Mouse (Mus musculus) right cerebral cortex, postnatal 10 days (tissue): Measurements from ENCODE around the gene Fgfr2.

Experiments used
- DNase-seq, 2 experiments: peaks; one replicate each; pipeline ENCODE4 v3.0.0; 2021; ENCODE audit warnings: low spot score in 2 of 2

The Fgfr2 gene

DNA sequence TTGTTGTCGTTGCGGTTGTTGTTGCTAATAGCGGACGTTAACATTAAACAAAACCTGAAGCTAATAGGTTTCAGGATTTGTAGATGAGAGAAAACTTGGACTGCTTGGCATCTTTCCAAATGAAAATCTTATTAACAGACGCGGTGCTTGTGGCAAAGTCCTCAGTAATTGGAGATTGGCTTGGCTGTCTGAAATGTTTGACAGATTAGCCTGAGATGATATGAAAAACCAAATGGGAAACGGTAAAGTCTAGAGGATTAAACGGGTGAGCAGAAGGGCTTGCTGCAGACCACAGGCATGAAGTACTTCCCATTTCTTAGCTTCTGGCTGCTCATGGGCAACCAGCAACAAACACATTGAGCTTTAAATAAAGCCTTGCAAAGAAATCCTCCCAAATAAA lies 1493.6 kb downstream of the Fgfr2 start:
- no peak for DNase-seq

DNA sequence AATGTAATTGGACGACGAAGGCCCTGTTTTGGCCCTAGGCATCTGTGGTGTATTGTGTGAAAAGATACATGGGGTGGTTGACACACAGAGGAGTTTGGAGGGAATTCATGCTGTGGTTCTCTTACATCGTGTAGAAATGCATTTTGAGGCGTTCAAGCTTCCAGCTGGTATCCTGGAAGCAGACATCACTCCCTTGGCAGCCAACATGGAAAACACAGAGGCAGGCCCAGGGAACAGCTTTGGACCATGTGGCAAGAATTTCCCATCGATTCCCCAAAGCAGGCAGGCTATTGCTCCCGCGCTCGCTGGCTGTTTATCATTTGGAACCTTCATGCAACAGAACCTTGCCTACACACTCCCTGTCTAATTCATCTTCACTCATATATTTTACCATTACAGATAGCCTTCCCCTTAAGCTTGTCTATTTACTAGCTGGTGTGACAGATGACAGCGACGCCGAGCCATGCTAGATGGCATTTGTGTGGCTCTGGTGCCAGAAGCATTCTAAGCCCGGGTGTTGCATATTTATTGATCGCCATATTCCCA lies 1494.2 kb downstream of the Fgfr2 start:
- DNase-seq = peak; percentile 73 to 81

DNA sequence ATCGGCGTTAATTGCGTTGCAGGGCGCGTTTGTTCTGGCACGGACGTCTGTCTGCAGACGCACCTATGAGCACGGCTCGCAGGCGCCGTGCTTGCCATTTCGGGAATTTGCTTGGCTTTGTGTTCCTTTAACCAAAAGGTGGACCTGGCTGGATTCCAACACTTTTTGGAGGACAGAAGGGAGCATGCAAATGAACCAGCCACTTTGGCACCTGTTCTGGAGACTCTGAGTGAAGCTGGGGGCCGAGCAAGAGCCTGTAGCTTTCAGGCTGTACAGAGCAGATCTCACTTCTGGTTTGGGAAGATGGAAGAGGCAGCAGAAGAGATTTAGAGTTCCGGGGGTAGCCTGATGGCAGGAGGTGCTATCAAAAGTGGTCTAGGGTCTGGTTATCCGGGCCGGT lies 1494.8 kb downstream of the Fgfr2 start:
- peak in 1 of 2 experiments; percentile 31 for DNase-seq

- DNase-seq = no peak
Measured at GRCm38 (mm10) chr7:131609677-131610076, 1513.5 kb downstream of the Fgfr2 start.

GRCm38 (mm10) chr7:131608049-131608448 lies 1515.1 kb downstream of the Fgfr2 start:
- no peak for DNase-seq

- DNase-seq = no peak
Measured at GRCm38 (mm10) chr7:131605481-131605880, 1517.7 kb downstream of the Fgfr2 start.

GRCm38 (mm10) chr7:131604946-131605345 lies 1518.2 kb downstream of the Fgfr2 start:
- no peak for DNase-seq

- DNase-seq = no peak
Measured at GRCm38 (mm10) chr7:131603186-131603585, 1520.0 kb downstream of the Fgfr2 start.

GRCm38 (mm10) chr7:131602106-131602505 lies 1521.0 kb downstream of the Fgfr2 start:
- no peak for DNase-seq

DNA sequence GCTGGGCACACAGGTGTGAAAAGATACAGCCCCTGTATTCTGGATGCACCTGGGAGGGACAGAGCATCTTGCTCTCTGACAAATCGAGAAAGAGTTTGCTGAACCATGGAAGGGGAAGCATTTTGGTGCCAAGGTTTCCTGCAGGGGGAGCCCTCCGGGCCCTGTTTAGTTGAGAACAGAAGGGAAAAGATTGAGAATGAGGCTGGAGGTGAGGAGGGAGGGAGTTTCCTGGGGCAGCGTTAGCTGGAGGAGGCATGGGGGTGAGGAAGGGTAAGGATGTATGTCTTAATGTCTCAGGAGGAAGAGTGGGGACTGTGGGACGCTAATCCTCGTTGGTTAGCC lies 1524.7 kb downstream of the Fgfr2 start:
- peak; percentile 28 to 37 for DNase-seq

DNA sequence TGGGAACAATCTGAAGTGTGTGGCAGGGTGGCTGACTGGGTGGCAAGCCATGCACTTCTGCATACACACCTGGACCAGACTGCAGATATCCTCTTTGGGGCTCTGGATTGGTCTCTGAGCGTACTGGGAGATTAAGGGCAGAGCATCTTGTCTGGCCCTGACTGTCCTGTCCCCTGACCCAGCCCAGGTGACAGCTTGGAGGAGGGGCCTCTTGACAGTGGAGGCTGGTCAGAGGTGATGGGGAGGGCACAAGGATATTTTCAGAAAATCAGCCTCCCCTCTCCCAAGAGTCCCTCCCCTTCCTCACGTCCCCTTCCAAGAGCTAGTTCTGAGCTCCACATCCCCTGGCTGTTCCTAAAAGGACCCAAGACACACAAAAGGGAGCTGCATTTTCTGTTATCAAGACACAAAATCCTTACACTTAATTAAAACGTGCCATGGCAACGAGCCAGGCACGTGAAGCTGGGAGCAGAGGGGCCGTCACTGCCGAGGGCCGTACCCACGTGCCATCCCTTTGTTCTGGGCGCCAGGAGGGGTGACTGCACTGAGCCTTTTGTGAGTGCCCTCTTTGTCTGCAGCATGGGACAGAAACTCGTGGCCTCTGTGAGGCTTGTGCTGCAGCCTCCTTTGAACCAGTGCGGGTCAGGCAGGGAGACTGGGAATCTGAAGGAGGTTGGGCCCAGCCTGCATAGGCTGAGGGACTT lies 1525.2 kb downstream of the Fgfr2 start:
- peak; percentile 23 to 24 for DNase-seq

DNA sequence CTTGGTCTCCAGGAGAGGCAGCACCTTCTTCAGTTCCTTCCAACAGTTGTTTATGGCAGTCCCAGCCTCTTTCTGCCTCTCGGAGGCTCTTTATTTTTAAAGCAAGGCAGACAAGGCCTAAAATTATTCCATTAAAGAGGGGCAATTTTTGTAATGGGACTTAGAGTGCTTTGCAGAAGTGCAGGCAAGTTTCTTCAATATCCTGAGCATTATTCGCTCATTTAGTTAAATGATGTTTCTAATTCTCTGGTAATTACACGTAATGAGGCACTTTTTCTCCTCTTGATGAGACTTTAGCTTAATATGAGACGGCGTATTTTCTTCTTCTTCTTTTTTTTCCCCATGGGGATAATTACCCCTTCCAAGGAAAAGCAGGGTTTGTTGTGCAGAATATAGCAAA lies 1537.6 kb downstream of the Fgfr2 start:
- no peak for DNase-seq

- no peak for DNase-seq
Measured at GRCm38 (mm10) chr7:131582178-131582577, 1541.0 kb downstream of the Fgfr2 start.

DNA sequence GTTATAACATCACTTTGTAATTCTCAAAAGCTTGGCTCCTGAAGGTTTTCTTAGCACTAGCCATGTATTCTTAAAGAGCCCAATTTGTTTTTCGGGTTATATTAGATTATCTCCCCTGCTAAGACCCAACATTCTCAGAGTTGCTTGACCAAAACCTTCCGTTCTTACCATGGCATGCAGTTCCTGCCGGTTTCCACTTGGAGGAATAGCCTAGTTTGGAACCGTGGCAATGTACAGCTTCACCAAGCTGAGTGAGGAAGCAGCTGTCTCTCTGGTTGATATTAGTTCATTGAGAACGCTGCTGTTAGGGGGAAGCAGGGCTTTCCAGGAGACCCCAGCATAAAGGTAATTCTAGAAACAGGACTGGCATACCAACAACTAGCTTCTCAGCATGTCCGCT lies 1547.9 kb downstream of the Fgfr2 start:
- no peak for DNase-seq

GRCm38 (mm10) chr7:131560697-131561042 lies 1562.5 kb downstream of the Fgfr2 start:
- no peak for DNase-seq

GRCm38 (mm10) chr7:131559986-131560696 lies 1563.0 kb downstream of the Fgfr2 start, which contains the start of gene Bub3:
Gene Bub3, plus strand, starts transcription at chr7:131560222.
- peak; percentile 96 to 97 for DNase-seq

DNA sequence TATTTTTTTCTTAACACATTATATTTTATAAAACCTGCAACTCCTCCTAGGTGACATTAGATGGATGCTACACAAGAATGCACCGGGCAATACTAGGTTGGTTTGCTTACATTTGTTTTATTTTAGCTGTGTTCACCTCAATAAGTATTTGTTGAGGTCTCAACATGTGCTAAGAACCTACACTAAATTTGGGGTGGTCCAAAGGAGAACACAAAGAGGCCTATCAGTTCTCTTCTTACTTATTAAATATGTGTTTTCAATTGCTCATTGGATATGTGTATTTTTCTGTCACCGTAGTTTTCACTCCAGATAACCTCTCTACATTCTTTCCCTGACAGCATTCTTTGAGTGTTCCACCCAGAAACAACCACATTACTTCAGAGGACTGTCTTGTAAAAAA lies 1565.4 kb downstream of the Fgfr2 start:
- DNase-seq = no peak

- DNase-seq = peak in 1 of 2 experiments; percentile 33
Measured at GRCm38 (mm10) chr7:131556541-131557271, 1566.4 kb downstream of the Fgfr2 start.

DNA sequence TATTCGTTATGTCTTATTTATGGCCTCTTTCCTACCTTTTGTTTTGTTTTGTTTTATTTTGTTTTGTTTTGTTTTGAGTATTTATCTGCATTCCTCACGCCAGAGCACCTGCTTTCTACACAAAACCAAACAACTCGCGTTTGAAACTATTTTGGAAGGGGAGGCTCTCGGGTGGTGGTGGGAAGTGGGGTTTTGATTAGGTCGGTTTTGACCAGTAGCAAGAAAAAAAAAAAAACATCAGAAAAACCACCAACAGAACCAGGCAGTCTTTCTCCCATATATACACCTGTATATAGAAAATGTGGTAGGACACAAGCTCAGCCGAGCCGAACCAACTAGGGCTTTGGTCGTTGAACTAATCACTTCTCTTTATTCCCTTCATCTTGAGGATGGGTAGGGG lies 1567.0 kb downstream of the Fgfr2 start:
- DNase-seq = no peak

DNA sequence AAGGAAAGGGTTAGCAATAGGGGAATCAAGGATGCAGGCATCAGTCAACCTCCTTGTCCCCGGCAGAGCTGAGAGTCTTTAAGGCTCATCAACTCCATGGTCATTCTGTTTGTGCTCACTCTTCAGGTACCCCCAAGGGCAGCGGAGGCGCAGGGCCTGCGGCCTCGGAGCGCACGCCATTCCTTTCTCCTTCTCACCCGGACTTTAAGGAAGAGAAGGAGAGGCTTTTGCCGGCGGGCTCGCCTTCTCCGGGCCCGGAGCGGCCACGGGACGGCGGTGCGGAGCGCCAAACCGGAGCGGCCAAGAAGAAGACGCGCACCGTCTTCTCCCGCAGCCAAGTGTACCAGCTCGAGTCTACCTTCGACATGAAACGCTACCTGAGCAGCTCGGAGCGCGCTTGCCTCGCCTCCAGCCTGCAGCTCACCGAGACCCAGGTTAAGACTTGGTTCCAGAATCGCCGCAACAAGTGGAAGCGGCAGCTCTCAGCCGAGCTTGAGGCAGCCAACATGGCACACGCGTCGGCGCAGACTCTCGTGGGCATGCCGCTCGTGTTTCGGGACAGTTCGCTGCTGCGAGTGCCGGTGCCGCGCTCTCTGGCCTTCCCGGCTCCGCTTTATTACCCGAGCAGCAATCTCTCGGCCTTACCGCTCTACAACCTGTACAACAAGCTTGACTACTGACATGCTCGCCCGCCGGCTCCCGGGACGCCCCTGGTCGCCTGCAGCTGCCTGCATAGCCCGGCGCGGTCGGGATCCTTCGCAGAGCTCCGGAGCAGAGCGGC lies 1567.7 kb downstream of the Fgfr2 start:
- DNase-seq = no peak

DNA sequence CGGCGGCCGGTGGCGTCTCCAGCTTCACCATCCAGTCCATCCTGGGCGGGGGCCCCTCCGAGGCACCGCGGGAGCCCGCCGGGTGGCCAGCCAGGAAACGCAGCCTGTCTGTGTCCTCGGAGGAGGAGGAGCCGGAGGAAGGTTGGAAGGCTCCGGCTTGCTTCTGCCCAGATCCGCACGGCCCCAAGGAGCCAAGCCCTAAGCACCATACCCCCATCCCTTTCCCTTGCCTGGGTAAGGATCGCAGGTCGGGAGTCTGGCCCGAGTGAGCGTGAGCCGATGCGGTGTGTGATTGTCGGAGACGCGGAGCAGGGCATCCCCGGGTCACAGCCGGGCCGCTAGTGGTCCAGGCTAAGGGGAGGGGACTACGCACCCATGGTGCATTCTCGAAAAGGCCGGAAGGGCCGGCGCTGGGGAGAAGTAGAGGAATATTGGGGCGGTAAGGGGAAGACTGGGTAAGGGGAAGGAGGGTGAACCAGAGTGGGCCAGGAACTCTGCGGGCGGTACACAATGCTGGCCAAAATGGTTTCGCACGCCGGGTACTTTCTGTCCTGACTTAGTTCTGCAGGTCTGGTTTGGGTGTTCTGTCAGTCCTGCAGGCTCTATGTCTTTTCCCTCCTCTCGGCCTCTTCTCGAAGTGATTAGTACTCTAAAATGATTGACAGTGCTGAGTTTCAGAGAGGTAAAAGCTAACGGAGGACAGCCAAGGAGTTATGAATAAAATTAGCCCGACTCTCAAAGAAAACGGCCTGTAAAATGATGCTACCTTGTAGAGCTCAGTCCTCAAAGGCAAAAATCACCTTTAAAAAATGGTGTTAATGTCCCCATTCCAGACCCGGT lies 1568.6 kb downstream of the Fgfr2 start:
- no peak for DNase-seq
